ENCODE assay signal across 8 mouse cellular contexts in the genomic region with DNA sequence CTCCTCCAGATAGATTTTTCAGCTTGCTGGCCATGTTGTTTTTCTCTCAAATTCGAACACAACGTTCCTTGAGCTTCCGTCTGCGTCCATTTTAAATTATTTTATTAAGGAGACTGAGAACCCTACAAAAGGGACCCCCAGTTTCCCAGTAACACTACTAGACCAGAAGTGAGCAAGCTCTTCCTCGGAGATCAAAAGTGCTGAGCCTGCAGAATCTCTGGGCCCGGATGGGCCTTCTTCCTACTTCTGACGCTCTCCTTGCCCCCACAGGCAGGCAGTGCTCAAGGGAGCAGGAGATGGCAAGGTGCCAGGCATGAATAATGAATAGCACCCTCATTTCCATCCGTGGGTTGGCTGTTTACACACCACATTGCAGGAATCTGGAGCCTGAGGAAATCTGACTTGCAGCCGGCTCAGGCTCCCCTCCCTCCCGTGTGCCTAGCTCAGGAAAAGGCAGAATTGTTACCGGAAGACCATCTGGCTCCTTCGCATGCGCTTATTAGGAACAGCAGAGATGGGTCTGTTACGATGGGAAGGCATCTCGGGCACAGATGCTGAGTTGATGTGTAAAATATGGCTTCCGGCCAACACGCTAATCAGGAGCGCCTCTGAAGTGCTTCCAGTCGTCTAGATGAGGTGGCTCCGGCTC.
DNase-seq lines count a peak whose midpoint lies in the region; ATAC-seq lines count a peak whose summit lies in the region.

No protein-coding gene starts in this region.

- H3K27ac ChIP-seq in forebrain, embryonic 14.5 days (ENCODE audit: low read depth, low read length), result peak overlapping the region; percentile 29; the same call in 1 of the 2 replicates
- no peak overlapping the region for H3K27ac ChIP-seq in heart, embryonic 12.5 days (ENCODE audit: poor library complexity, severe bottlenecking)

- no peak overlapping the region for H3K9ac ChIP-seq in forebrain, embryonic 14.5 days (ENCODE audit: low read length)
- no peak overlapping the region for H3K9ac ChIP-seq in heart, embryonic 12.5 days

- H3K4me2 ChIP-seq in forebrain, embryonic 14.5 days (ENCODE audit: low read length), result peak overlapping the region; percentile 29
- no peak overlapping the region for H3K4me2 ChIP-seq in heart, embryonic 12.5 days

- DNase-seq in cerebellum, postnatal 25 days, result peak; percentile 16 to 19
- DNase-seq in cerebellum, adult 8-10 months, result no peak
- DNase-seq in forebrain, embryonic 14.5 days (ENCODE audit: low spot score), result peak; percentile 97
- peak; percentile 16 to 36 for DNase-seq in kidney, postnatal 36 days
- peak; percentile 11 to 14 for DNase-seq in lung, adult 18-20 months
- peak; percentile 73 for DNase-seq in right cerebral cortex, postnatal 25 days
- no peak for DNase-seq in cerebellum, adult 11 months

- H3K4me3 ChIP-seq in forebrain, embryonic 14.5 days (ENCODE audit: low read depth, low read length), result no peak overlapping the region
- no peak overlapping the region for H3K4me3 ChIP-seq in heart, embryonic 12.5 days

- no peaks in the 10 kb centered on the region for H3K9me3 ChIP-seq in forebrain, embryonic 14.5 days (replicated peaks; ENCODE audit: control insufficient read depth, low read length)
- no peaks in the 10 kb centered on the region for H3K9me3 ChIP-seq in heart, embryonic 12.5 days (replicated peaks)

- no peaks in the 10 kb centered on the region; the same call in 1 of the 2 replicates for H3K27me3 ChIP-seq in forebrain, embryonic 14.5 days (replicated peaks; ENCODE audit: control insufficient read depth, insufficient read depth, low read length)
- H3K27me3 ChIP-seq in heart, embryonic 12.5 days (replicated peaks), result no peaks in the 10 kb centered on the region

- H3K36me3 ChIP-seq in forebrain, embryonic 14.5 days (ENCODE audit: control insufficient read depth, insufficient read depth, low read length), result no peaks in the 10 kb centered on the region
- H3K36me3 ChIP-seq in heart, embryonic 12.5 days, result no peaks in the 10 kb centered on the region

- 30% methylated on average over 20 of the region's 20 CpGs for WGBS in forebrain, embryonic 14.5 days
- 58% methylated on average over 20 of the region's 20 CpGs for WGBS in heart, embryonic 12.5 days

- peaks cover 11% of the 10 kb centered on the region; the same call in 1 of the 2 replicates for H3K4me1 ChIP-seq in forebrain, embryonic 14.5 days (ENCODE audit: control insufficient read depth, insufficient read depth, low read length)
- peaks cover 8% of the 10 kb centered on the region; the same call in 1 of the 2 replicates for H3K4me1 ChIP-seq in heart, embryonic 12.5 days (replicated peaks)

- ATAC-seq in forebrain, embryonic 14.5 days, result peak; percentile 96
- no peak for ATAC-seq in heart, embryonic 12.5 days (ENCODE audit: insufficient number of reproducible peaks, low FRiP score)

Comparison
In these comparisons a context has a peak if more than half of its experiments do, and no peak if none do; other contexts are left out.
1. DNase-seq: peak in cerebellum, postnatal 25 days (2 of 2), forebrain, embryonic 14.5 days (single experiment), kidney, postnatal 36 days (2 of 2), lung, adult 18-20 months (2 of 2) and right cerebral cortex, postnatal 25 days (single experiment); none in cerebellum, adult 8-10 months (single experiment) and cerebellum, adult 11 months (single experiment).